Comparison of ENCODE assay signal across 9 mouse cellular contexts in the genomic region with DNA sequence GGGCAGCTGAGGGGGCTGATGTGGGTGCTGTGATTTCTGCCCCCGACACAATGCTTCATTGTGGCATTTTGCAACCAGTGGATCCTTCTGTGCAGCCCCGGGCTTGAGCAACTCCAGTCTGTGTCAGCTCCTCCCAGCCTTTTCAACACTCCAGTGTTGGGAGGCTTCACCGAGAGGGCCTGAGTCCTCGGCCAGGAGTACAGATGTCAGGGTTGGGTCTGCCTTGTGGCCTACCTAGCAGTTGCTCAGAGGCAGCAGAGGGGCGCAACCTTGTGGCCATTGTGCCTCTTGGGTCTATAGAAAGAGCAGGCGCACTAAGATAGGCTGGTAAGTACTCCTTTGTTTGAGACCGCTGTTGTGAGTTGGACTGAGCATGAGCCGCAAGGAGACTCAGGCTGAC. TPM values are rescaled to one million over a fixed set of nuclear protein-coding genes. Genes with fewer than 3 reads are reported as not detected.
DNase-seq lines count a peak whose midpoint lies in the region; ATAC-seq and TF ChIP-seq lines count a peak whose summit lies in the region.
"Had no signal": no experiment of that assay in that cellular context is flagged by ENCODE, and none has a peak within 500 bp of the region (broad histone marks: within the 10 kb centered on the region; RNA-seq: fewer than 3 reads in every experiment).

No protein-coding gene starts in this region.

- DNase-seq in heart, embryonic 10.5 days (ENCODE audit: low spot score), result no peak
- DNase-seq in heart, adult 8-10 months (ENCODE audit: low spot score), result no peak
- no peak for DNase-seq in left cerebral cortex, adult 8-10 months (ENCODE audit: low spot score in 2 of 2)
- DNase-seq in urinary bladder, adult 2 months (ENCODE audit: low spot score), result no peak

- no peak for TF ChIP-seq EP300 in ES-Bruce4 (IDR thresholded peaks at IDR 0.05; ENCODE audit: insufficient read depth, low read depth, low read length)

- peaks cover 63% of the 10 kb centered on the region for H3K4me1 ChIP-seq in heart, embryonic 10.5 days
- peaks cover 2% of the 10 kb centered on the region for H3K4me1 ChIP-seq in ES-Bruce4 (ENCODE audit: control insufficient read depth, insufficient read depth, low read length)
- peaks cover 21% of the 10 kb centered on the region for H3K4me1 ChIP-seq in neural tube, embryonic 15.5 days

- TF ChIP-seq POLR2A in ES-Bruce4 (IDR thresholded peaks at IDR 0.05; ENCODE audit: insufficient read depth, low read length), result no peak

- H3K27me3 ChIP-seq in heart, embryonic 10.5 days (ENCODE audit: insufficient read depth, poor library complexity, severe bottlenecking), result no peaks in the 10 kb centered on the region; the same call in 1 of the 2 replicates
- no peaks in the 10 kb centered on the region for H3K27me3 ChIP-seq in ES-Bruce4 (ENCODE audit: control insufficient read depth, insufficient read depth, low read length, poor library complexity, severe bottlenecking)
- H3K27me3 ChIP-seq in neural tube, embryonic 15.5 days (replicated peaks), result 0 out of 2 replicates have a peak, but pooled peaks cover 3% of the 10 kb centered on the region

- TF ChIP-seq CTCF in ES-Bruce4 (IDR thresholded peaks at IDR 0.05; ENCODE audit: low read depth, low read length), result peak; percentile 34

- no peak overlapping the region for H3K4me2 ChIP-seq in neural tube, embryonic 15.5 days

- H3K9me3 ChIP-seq in heart, embryonic 10.5 days, result no peaks in the 10 kb centered on the region
- H3K9me3 ChIP-seq in ES-Bruce4 (replicated peaks; ENCODE audit: control insufficient read depth, insufficient read depth, low read length, poor library complexity, severe bottlenecking), result no peaks in the 10 kb centered on the region
- no peaks in the 10 kb centered on the region for H3K9me3 ChIP-seq in neural tube, embryonic 15.5 days (replicated peaks)

- ATAC-seq in hematopoietic stem cell, adult 5-6 weeks (replicated peaks in 1 of 2; ENCODE audit: insufficient read depth in 1 of 2, low FRiP score in 2 of 2, low TSS enrichment in 1 of 2, low read depth in 1 of 2, poor library complexity in 2 of 2, severe bottlenecking in 2 of 2), result peak; percentile 4 to 16; a peak in 2 of 4 replicates
- ATAC-seq in megakaryocyte-erythroid progenitor cell, adult 5-6 weeks (replicated peaks; ENCODE audit: low FRiP score, low TSS enrichment, poor library complexity, severe bottlenecking), result peak; percentile 23; the same call in 1 of the 2 replicates
- no peak for ATAC-seq in neural tube, embryonic 15.5 days (ENCODE audit: low FRiP score)

- WGBS in heart, embryonic 10.5 days, result 52% methylated on average over 8 of the region's 8 CpGs
- 68% methylated on average over 8 of the region's 8 CpGs for WGBS in neural tube, embryonic 15.5 days

- H3K27ac ChIP-seq in heart, embryonic 10.5 days, result peak overlapping the region; percentile 98; the same call in 1 of the 2 replicates
- no peak overlapping the region for H3K27ac ChIP-seq in ES-Bruce4 (ENCODE audit: insufficient read depth, low read length)
- no peak overlapping the region for H3K27ac ChIP-seq in neural tube, embryonic 15.5 days (replicated peaks)

- no peak overlapping the region for H3K9ac ChIP-seq in ES-Bruce4 (ENCODE audit: low read depth, poor library complexity, severe bottlenecking)
- no peak overlapping the region for H3K9ac ChIP-seq in neural tube, embryonic 15.5 days (replicated peaks)

- no peak overlapping the region for H3K4me3 ChIP-seq in heart, embryonic 10.5 days
- no peak overlapping the region for H3K4me3 ChIP-seq in ES-Bruce4 (ENCODE audit: low read depth, low read length)
- no peak overlapping the region for H3K4me3 ChIP-seq in neural tube, embryonic 15.5 days (replicated peaks)

- peaks cover 12% of the 10 kb centered on the region; the same call in 1 of the 2 replicates for H3K36me3 ChIP-seq in heart, embryonic 10.5 days
- H3K36me3 ChIP-seq in ES-Bruce4 (ENCODE audit: control insufficient read depth, insufficient read depth, low read length, poor library complexity, severe bottlenecking), result no peaks in the 10 kb centered on the region
- H3K36me3 ChIP-seq in neural tube, embryonic 15.5 days, result no peaks in the 10 kb centered on the region

RNA-seq across cellular contexts. Expression of a gene that starts 1.5 kb away (rescaled TPM):
- polyA plus RNA-seq in heart, embryonic 10.5 days (2016; fragmentation: Nextera tagmentation; extraction: Ambion mirVana), result 7.9 and 9.3 TPM in 2 replicates
- 10 to 100 TPM in 3 of 4 experiments, 1 to 10 TPM in 1; 8.0 to 16.2 (median 12.7) TPM for total RNA-seq in heart, adult 8-10 months (2022)
- polyA plus RNA-seq in ES-Bruce4 (2011; ENCODE audit: insufficient read depth, insufficient read length, low read depth, missing spikeins), result 4.4 and 8.9 TPM in 2 replicates
- total RNA-seq in hematopoietic stem cell, adult 5-6 weeks (2017), result 10.3 and 40.9 TPM in 2 replicates
- 9.5 and 14.3 TPM in 2 replicates for total RNA-seq in megakaryocyte-erythroid progenitor cell, adult 5-6 weeks (2014; fragmentation: Nextera tagmentation)
- 5.3 and 27.9 TPM in 2 replicates for total RNA-seq in megakaryocyte-erythroid progenitor cell, adult 5-6 weeks (2017)
- polyA plus RNA-seq in neural tube, embryonic 15.5 days (2015; fragmentation: Nextera tagmentation; extraction: Ambion mirVana), result 4.9 and 7.0 TPM in 2 replicates
- total RNA-seq in left cerebral cortex, adult 8-10 months (2022), result 10 to 100 TPM; 11.2 to 16.2 (median 14.6) TPM
- 9.2 and 9.9 TPM in 2 replicates for polyA plus RNA-seq in urinary bladder, adult 2 months (2012; rRNA removed)

RNA-seq across cellular contexts. Expression of a gene that starts 15.5 kb away (rescaled TPM):
- polyA plus RNA-seq in heart, embryonic 10.5 days (2016; fragmentation: Nextera tagmentation; extraction: Ambion mirVana), result 190 and 227 TPM in 2 replicates
- 100 to 1,000 TPM; 146 to 168 (median 149) TPM for total RNA-seq in heart, adult 8-10 months (2022)
- polyA plus RNA-seq in ES-Bruce4 (2011; ENCODE audit: insufficient read depth, insufficient read length, low read depth, missing spikeins), result 187 and 192 TPM in 2 replicates
- total RNA-seq in hematopoietic stem cell, adult 5-6 weeks (2017), result 71.6 and 116 TPM in 2 replicates
- total RNA-seq in megakaryocyte-erythroid progenitor cell, adult 5-6 weeks (2014; fragmentation: Nextera tagmentation), result 58.7 and 92.6 TPM in 2 replicates
- 57.0 and 85.8 TPM in 2 replicates for total RNA-seq in megakaryocyte-erythroid progenitor cell, adult 5-6 weeks (2017)
- 402 and 431 TPM in 2 replicates for polyA plus RNA-seq in neural tube, embryonic 15.5 days (2015; fragmentation: Nextera tagmentation; extraction: Ambion mirVana)
- total RNA-seq in left cerebral cortex, adult 8-10 months (2022), result 100 to 1,000 TPM; 131 to 157 (median 144) TPM
- 115 and 120 TPM in 2 replicates for polyA plus RNA-seq in urinary bladder, adult 2 months (2012; rRNA removed)

RNA-seq across cellular contexts. Expression of a gene that starts 45.0 kb away (rescaled TPM):
- not detected in 2 replicates for polyA plus RNA-seq in heart, embryonic 10.5 days (2016; fragmentation: Nextera tagmentation; extraction: Ambion mirVana)
- total RNA-seq in heart, adult 8-10 months (2022), result not detected
- polyA plus RNA-seq in ES-Bruce4 (2011; ENCODE audit: insufficient read depth, insufficient read length, low read depth, missing spikeins), result not detected in 2 replicates
- not detected in 2 replicates for total RNA-seq in hematopoietic stem cell, adult 5-6 weeks (2017)
- total RNA-seq in megakaryocyte-erythroid progenitor cell, adult 5-6 weeks (2014; fragmentation: Nextera tagmentation), result not detected in 2 replicates
- not detected in 2 replicates for total RNA-seq in megakaryocyte-erythroid progenitor cell, adult 5-6 weeks (2017)
- polyA plus RNA-seq in neural tube, embryonic 15.5 days (2015; fragmentation: Nextera tagmentation; extraction: Ambion mirVana), result not detected in 2 replicates
- total RNA-seq in left cerebral cortex, adult 8-10 months (2022), result not detected
- polyA plus RNA-seq in urinary bladder, adult 2 months (2012; rRNA removed), result not detected in 2 replicates
- total RNA-seq: layer of hippocampus, adult 18-20 months had no signal
